Mouse (Mus musculus) liver, embryonic 14.5 days (tissue): Measurements from ENCODE around the gene Krt26. TPM values are rescaled to one million over a fixed set of nuclear protein-coding genes. Genes with fewer than 3 reads are reported as not detected.

Experiments
- ATAC-seq: fragments of 200-750 bp; cut with Nextera tagmentation; 2 replicates; pipeline ENCODE4 v1.8.0; 2017; ENCODE audit warnings: moderate number of reproducible peaks, mild to moderate bottlenecking, moderate library complexity; ENCODE audit not compliant: insufficient read depth
- DNase-seq, 3 experiments: peaks; one replicate each; pipeline ENCODE4 v3.0.0-alpha.2; 2012 to 2013; ENCODE audit warnings: low read depth in 3 of 3, low spot score in 3 of 3
- H3K27ac ChIP-seq: fragments of 300-500 bp; sonication (generic); 2 replicates; pipeline ENCODE4 v1.5.1; 2014; ENCODE audit warnings: moderate library complexity, mild to moderate bottlenecking, control low read depth, inconsistent platforms
- H3K27me3 ChIP-seq: fragments of 300-500 bp; sonication (generic); 2 replicates; pipeline ENCODE4 v1.6.1; 2014; ENCODE audit warnings: mild to moderate bottlenecking, low read length, moderate library complexity; ENCODE audit not compliant: control insufficient read depth, insufficient read depth
- H3K36me3 ChIP-seq: fragments of 300-500 bp; sonication (generic); replicated peaks from 2 replicates; pipeline ENCODE4 v1.6.1; 2014; ENCODE audit warnings: low read depth; ENCODE audit not compliant: control insufficient read depth, insufficient read depth
- H3K4me1 ChIP-seq, 2 experiments: fragments of 200-500 bp in 1 of 2; fragments of 300-500 bp in 1 of 2; sonication (generic) in 1 of 2; replicated peaks; 2 replicates each; pipeline ENCODE4 v1.6.1; 2012 to 2014; ENCODE audit warnings: antibody characterized with exemption in 1 of 2, inconsistent platforms in 1 of 2, low read length in 1 of 2; ENCODE audit not compliant: control insufficient read depth in 2 of 2, insufficient read depth in 2 of 2
- H3K4me2 ChIP-seq: fragments of 300-500 bp; sonication (generic); 2 replicates; pipeline ENCODE4 v1.6.1; 2014; ENCODE audit warnings: low read depth, mild to moderate bottlenecking, control low read depth, moderate library complexity
- H3K4me3 ChIP-seq, 2 experiments: fragments of 200-500 bp in 1 of 2; fragments of 300-500 bp in 1 of 2; sonication (generic) in 1 of 2; 2 replicates each; pipeline ENCODE4 v1.5.1; 2012 to 2014; ENCODE audit warnings: low read depth in 2 of 2, low read length in 2 of 2, mild to moderate bottlenecking in 2 of 2, control low read depth in 1 of 2, inconsistent platforms in 1 of 2, moderate library complexity in 1 of 2; ENCODE audit not compliant: insufficient read depth in 1 of 2
- H3K9ac ChIP-seq: fragments of 300-500 bp; sonication (generic); replicated peaks from 2 replicates; pipeline ENCODE4 v1.6.1; 2014; ENCODE audit warnings: mild to moderate bottlenecking, control low read depth, moderate library complexity
- H3K9me3 ChIP-seq: fragments of 300-500 bp; sonication (generic); 2 replicates; pipeline ENCODE4 v1.6.1; 2016; ENCODE audit warnings: low read length, mixed read lengths; ENCODE audit not compliant: control insufficient read depth
- CTCF ChIP-seq: IDR thresholded peaks from 2 replicates; pipeline ENCODE4 v1.5.1; 2016; ENCODE audit warnings: antibody characterized with exemption, low read depth, control low read depth
- EP300 ChIP-seq: IDR thresholded peaks from 2 replicates; pipeline ENCODE4 v1.6.1; 2016; ENCODE audit warnings: antibody characterized with exemption, low read depth
- WGBS: fragments of 180-500 bp; shearing (Covaris S2); extraction: QIAGEN DNeasy Blood & Tissue Kit; methylation state at CpG from one replicate; pipeline ENCODE4 v1.1.7; 2014; ENCODE audit not compliant: insufficient replicate concordance; 5-methylcytosine and 5-hydroxymethylcytosine counted together
- polyA plus RNA-seq, 2 experiments: library from polyadenylated mRNA; depleted of rRNA in 1 of 2; stranded (reverse) in 1 of 2; unstranded in 1 of 2; fragments of >200 nt; fragmentation: Nextera tagmentation in 1 of 2; extraction: Ambion mirVana in 1 of 2; gene quantifications; 2 replicates each; pipeline versions ENCODE4 v1.2.1 to v1.2.3; 2012 to 2014

Krt26 gene
- polyA plus RNA-seq, 2 experiments = not detected

GRCm38 (mm10) chr11:99295039-99295438, 42.7 kb downstream of the Krt26 start:
- TF ChIP-seq EP300 (no peak), CTCF (no peak)
- WGBS = 42% methylated on average over 5 of the region's 5 CpGs
- no peak overlapping the region for H3K4me3 ChIP-seq
- no peaks in the 10 kb centered on the region for H3K9me3 ChIP-seq
- no peaks in the 10 kb centered on the region for H3K4me1 ChIP-seq
- no peaks in the 10 kb centered on the region for H3K36me3 ChIP-seq
- DNase-seq (no peak), ATAC-seq (no peak)
- H3K27me3 ChIP-seq = no peaks in the 10 kb centered on the region
- no peak overlapping the region for H3K27ac ChIP-seq
- H3K4me2 ChIP-seq = no peak overlapping the region
- no peak overlapping the region for H3K9ac ChIP-seq

- no peak overlapping the region for H3K4me2 ChIP-seq
- DNase-seq (no peak), ATAC-seq (no peak)
- no peaks in the 10 kb centered on the region for H3K9me3 ChIP-seq
- H3K27ac ChIP-seq = no peak overlapping the region
- TF ChIP-seq EP300 = no peak
- peak; percentile 59 for TF ChIP-seq CTCF
- no peaks in the 10 kb centered on the region for H3K36me3 ChIP-seq
- H3K4me1 ChIP-seq = no peaks in the 10 kb centered on the region
- no peak overlapping the region for H3K9ac ChIP-seq
- H3K4me3 ChIP-seq = no peak overlapping the region
- H3K27me3 ChIP-seq = no peaks in the 10 kb centered on the region
- 50% methylated on average over 5 of the region's 5 CpGs for WGBS
Observed at GRCm38 (mm10) chr11:99292846-99293245, 44.9 kb downstream of the Krt26 start.

- 49% methylated on average over 11 of the region's 11 CpGs for WGBS
- no peak within 1 kb of the TSS for H3K9ac ChIP-seq
- DNase-seq (no peak), ATAC-seq (no peak)
- H3K9me3 ChIP-seq = no peaks in the 10 kb centered on the region
- H3K36me3 ChIP-seq = no peaks in the 10 kb centered on the region
- no peak within 1 kb of the TSS for H3K4me2 ChIP-seq
- TF ChIP-seq EP300 = no peak
- no peak within 1 kb of the TSS for H3K27ac ChIP-seq
- no peaks in the 10 kb centered on the region for H3K27me3 ChIP-seq
- no peaks in the 10 kb centered on the region for H3K4me1 ChIP-seq
- H3K4me3 ChIP-seq = no peak within 1 kb of the TSS
Observed at GRCm38 (mm10) chr11:99284833-99285312, 52.9 kb downstream of the Krt26 start, which contains the start of gene Krt24. TSS of gene Krt24 (minus strand) at chr11:99285262.

- no peak for DNase-seq
- ATAC-seq = no peak
- no peak overlapping the region for H3K4me2 ChIP-seq
- no peak overlapping the region for H3K9ac ChIP-seq
- H3K36me3 ChIP-seq = no peaks in the 10 kb centered on the region
- WGBS = 63% methylated on average over 5 of the region's 5 CpGs
- no peaks in the 10 kb centered on the region for H3K4me1 ChIP-seq
- no peaks in the 10 kb centered on the region for H3K27me3 ChIP-seq
- no peak for TF ChIP-seq EP300
- TF ChIP-seq CTCF = no peak
- no peak overlapping the region for H3K4me3 ChIP-seq
- H3K27ac ChIP-seq = no peak overlapping the region
- H3K9me3 ChIP-seq = no peaks in the 10 kb centered on the region
Observed at GRCm38 (mm10) chr11:99284011-99284410, 53.8 kb downstream of the Krt26 start.

- TF ChIP-seq EP300 = no peak
- Histone ChIP-seq H3K4me2 (no peak overlapping the region), H3K4me3 (no peak overlapping the region), H3K9me3 (no peaks in the 10 kb centered on the region), H3K27ac (no peak overlapping the region), H3K4me1 (no peaks in the 10 kb centered on the region), H3K36me3 (no peaks in the 10 kb centered on the region), H3K27me3 (no peaks in the 10 kb centered on the region), H3K9ac (no peak overlapping the region)
- ATAC-seq = no peak
- no peak for DNase-seq
- 29% methylated on average over 4 of the region's 4 CpGs for WGBS
Observed at GRCm38 (mm10) chr11:99283334-99283733, 54.4 kb downstream of the Krt26 start.
